Mouse (Mus musculus): Measurements from ENCODE around the gene Exoc3l4. TPM values are rescaled to one million over a fixed set of nuclear protein-coding genes. Genes with fewer than 3 reads are reported as not detected.

Exoc3l4 gene
- total and polyA plus RNA-seq, 3 experiments: 0.04 to 0.17 TPM; not detected in 1

- Histone ChIP-seq H3K9me3 (replicated peaks; ENCODE audit: insufficient read depth, low read length) (no peaks in the 10 kb centered on the region), H3K27me3 (ENCODE audit: control insufficient read depth in 1 of 2, insufficient read depth in 2 of 2, low read length in 2 of 2) (no peaks in the 10 kb centered on the region), H3K9ac (ENCODE audit: control insufficient read depth, low read depth, low read length, poor library complexity, severe bottlenecking) (no peak overlapping the region), H3K27ac (ENCODE audit: control insufficient read depth, low read depth, low read length) (no peak overlapping the region), H3K36me3 (ENCODE audit: control insufficient read depth in 1 of 2, insufficient read depth in 2 of 2, low read length in 2 of 2) (no peaks in the 10 kb centered on the region), H3K4me1 (ENCODE audit: control insufficient read depth in 1 of 2, insufficient read depth in 2 of 2, low read length in 2 of 2) (peaks cover 0 to 13% of the 10 kb centered on the region in 2 experiments; a peak in 3 of 4 replicates), H3K79me2 (ENCODE audit: control insufficient read depth, insufficient read depth, low read length, poor library complexity) (no peaks in the 10 kb centered on the region), H3K4me3 (ENCODE audit: control insufficient read depth in 1 of 2, insufficient read depth in 1 of 2, low read depth in 2 of 2, low read length in 2 of 2) (no peak overlapping the region)
- no peak for DNase-seq (ENCODE audit: low read depth, low spot score)
- TF ChIP-seq TAL1 (IDR thresholded peaks at IDR 0.05; ENCODE audit: low read length): peak; percentile 24; the same call in 1 of the 2 replicates
- TF ChIP-seq MAX (IDR thresholded peaks at IDR 0.05; ENCODE audit: low read length): no peak
- no peak for TF ChIP-seq MAFK (IDR thresholded peaks at IDR 0.05; ENCODE audit: borderline replicate concordance, low read depth, low read length)
Measured at GRCm38 (mm10) chr12:111420946-111421709, 4.3 kb downstream of the Exoc3l4 start.

DNA sequence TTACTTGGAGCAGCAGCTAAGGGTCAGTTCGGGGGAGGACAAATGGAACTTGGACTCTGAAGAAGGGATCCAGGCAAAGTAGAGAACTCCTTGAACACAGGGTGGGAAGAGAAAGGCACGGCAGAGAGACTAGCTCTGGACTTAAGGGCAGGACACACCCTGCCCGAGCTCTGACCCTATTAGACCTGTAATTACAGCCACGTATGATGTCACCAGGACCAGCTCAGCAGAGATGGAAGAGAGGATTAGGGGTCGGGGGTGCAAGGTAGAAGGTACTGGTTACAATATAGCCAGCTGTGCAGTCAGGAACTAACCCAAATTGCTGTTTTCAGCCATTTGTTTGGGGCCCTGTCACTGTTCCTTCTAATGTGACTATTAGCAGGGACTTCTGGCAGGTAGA is 6.0 kb downstream of the Exoc3l4 start:
- Histone ChIP-seq H3K4me1 (ENCODE audit: control insufficient read depth in 1 of 2, insufficient read depth in 2 of 2, low read length in 2 of 2) (peaks cover 0 to 13% of the 10 kb centered on the region in 2 experiments; a peak in 3 of 4 replicates), H3K9ac (ENCODE audit: control insufficient read depth, low read depth, low read length, poor library complexity, severe bottlenecking) (no peak overlapping the region), H3K27ac (ENCODE audit: control insufficient read depth, low read depth, low read length) (no peak overlapping the region), H3K27me3 (ENCODE audit: control insufficient read depth in 1 of 2, insufficient read depth in 2 of 2, low read length in 2 of 2) (no peaks in the 10 kb centered on the region), H3K79me2 (ENCODE audit: control insufficient read depth, insufficient read depth, low read length, poor library complexity) (no peaks in the 10 kb centered on the region), H3K4me3 (ENCODE audit: control insufficient read depth in 1 of 2, insufficient read depth in 1 of 2, low read depth in 2 of 2, low read length in 2 of 2) (no peak overlapping the region), H3K36me3 (ENCODE audit: control insufficient read depth in 1 of 2, insufficient read depth in 2 of 2, low read length in 2 of 2) (no peaks in the 10 kb centered on the region), H3K9me3 (replicated peaks; ENCODE audit: insufficient read depth, low read length) (no peaks in the 10 kb centered on the region)
- no peak for TF ChIP-seq CTCF (IDR thresholded peaks at IDR 0.05 in 2 of 3, conservative IDR thresholded peaks at IDR 0.05 in 1 of 3; ENCODE audit: control insufficient read depth in 1 of 3, insufficient read depth in 1 of 3, low read depth in 2 of 3, low read length in 3 of 3, poor library complexity in 1 of 3, severe bottlenecking in 1 of 3)
- no peak for TF ChIP-seq ZNF384 (IDR thresholded peaks at IDR 0.05; ENCODE audit: low read depth, low read length)
- no peak for TF ChIP-seq HCFC1 (IDR thresholded peaks at IDR 0.05; ENCODE audit: low read depth, low read length)
- TF ChIP-seq ELF1 (IDR thresholded peaks at IDR 0.05; ENCODE audit: low read depth, low read length): no peak
- TF ChIP-seq BHLHE40 (IDR thresholded peaks at IDR 0.05; ENCODE audit: borderline replicate concordance, low read depth, low read length): no peak
- TF ChIP-seq NRF1 (IDR thresholded peaks at IDR 0.05; ENCODE audit: insufficient read depth, low read depth, low read length, poor library complexity, severe bottlenecking): no peak
- no peak for DNase-seq (ENCODE audit: low read depth, low spot score)

DNA sequence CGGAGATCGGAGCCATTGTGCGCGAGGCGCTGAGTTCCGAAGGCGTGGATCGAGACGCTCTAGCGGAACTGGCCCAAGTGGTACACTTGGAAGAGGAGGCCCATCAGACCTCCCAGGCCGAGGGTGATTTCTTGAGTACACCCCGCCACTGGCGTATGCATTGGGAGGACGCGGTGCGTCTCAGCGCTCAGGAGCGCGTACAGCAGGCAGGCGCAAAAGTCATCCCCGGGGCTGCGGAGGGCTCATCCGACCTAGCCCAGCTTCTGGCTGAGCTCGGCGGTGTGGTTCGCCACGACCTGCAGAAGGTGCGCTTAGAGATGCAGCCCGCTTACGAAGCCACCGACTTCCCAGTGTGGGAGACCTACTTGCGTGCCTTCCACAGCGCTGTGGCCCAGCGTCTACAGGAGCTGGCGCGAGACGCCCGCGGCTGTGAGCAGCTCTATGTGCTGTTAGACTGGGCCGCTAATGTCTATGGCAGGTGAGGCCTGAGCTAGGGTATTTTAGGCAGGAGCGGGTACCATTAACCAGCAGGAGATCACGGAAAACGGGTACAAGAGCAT is 6.8 kb downstream of the Exoc3l4 start:
- Histone ChIP-seq H3K4me1 (ENCODE audit: control insufficient read depth in 1 of 2, insufficient read depth in 2 of 2, low read length in 2 of 2) (peaks cover 0 to 13% of the 10 kb centered on the region in 2 experiments; a peak in 3 of 4 replicates), H3K9ac (ENCODE audit: control insufficient read depth, low read depth, low read length, poor library complexity, severe bottlenecking) (no peak overlapping the region), H3K27ac (ENCODE audit: control insufficient read depth, low read depth, low read length) (no peak overlapping the region), H3K79me2 (ENCODE audit: control insufficient read depth, insufficient read depth, low read length, poor library complexity) (no peaks in the 10 kb centered on the region), H3K9me3 (replicated peaks; ENCODE audit: insufficient read depth, low read length) (no peaks in the 10 kb centered on the region), H3K27me3 (ENCODE audit: control insufficient read depth in 1 of 2, insufficient read depth in 2 of 2, low read length in 2 of 2) (no peaks in the 10 kb centered on the region), H3K36me3 (ENCODE audit: control insufficient read depth in 1 of 2, insufficient read depth in 2 of 2, low read length in 2 of 2) (no peaks in the 10 kb centered on the region), H3K4me3 (ENCODE audit: control insufficient read depth in 1 of 2, insufficient read depth in 1 of 2, low read depth in 2 of 2, low read length in 2 of 2) (no peak overlapping the region)
- TF ChIP-seq KAT2A (conservative IDR thresholded peaks at IDR 0.05; ENCODE audit: low read depth, low read length) (no peak), USF1 (IDR thresholded peaks at IDR 0.05; ENCODE audit: low read depth, low read length) (no peak), HCFC1 (IDR thresholded peaks at IDR 0.05; ENCODE audit: low read depth, low read length) (no peak), CHD2 (IDR thresholded peaks at IDR 0.05; ENCODE audit: low read length) (no peak), CHD1 (IDR thresholded peaks at IDR 0.05; ENCODE audit: low read depth, low read length) (no peak), UBTF (IDR thresholded peaks at IDR 0.05; ENCODE audit: borderline replicate concordance, insufficient read depth, low read depth, low read length) (no peak), JUND (IDR thresholded peaks at IDR 0.05; ENCODE audit: low read depth, low read length) (no peak), MEF2A (IDR thresholded peaks at IDR 0.05; ENCODE audit: extremely low read depth, insufficient replicate concordance, low read depth, low read length, poor library complexity, severe bottlenecking) (no peak)
- no peak for DNase-seq (ENCODE audit: low read depth, low spot score)
